In the genomic region with DNA sequence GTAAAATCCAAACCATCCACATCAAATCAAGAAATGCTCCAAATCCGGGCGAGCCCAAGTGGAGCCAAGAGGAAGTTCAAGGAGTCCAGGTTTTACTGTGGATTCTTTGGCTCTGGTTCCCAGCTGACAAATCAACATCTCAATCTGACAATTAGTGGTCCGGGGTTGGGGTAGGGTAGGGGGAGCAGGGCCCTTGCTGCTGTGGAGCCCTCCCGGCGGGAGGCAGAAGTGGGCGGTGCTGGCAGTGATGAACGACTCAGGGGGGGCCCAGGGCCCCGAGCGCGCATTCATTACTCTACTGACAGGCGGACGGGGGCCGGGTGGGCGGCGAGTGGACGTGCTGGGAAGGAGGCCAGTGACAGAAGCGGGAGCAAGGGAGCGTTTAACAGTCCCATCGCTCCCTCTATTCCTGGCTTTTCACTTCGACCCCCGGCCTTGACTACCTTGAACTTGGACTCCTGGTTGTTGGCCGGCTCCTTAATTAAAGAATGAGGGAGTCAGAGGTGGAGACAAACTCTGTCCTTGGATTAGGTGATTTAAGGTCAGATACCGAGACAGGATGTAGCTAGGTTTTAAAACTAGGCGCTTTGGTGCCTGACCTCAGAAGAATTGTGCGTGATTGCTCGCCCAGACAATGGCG, we compare ENCODE assay signal across 9 mouse cellular contexts. TPM values are rescaled to one million over a fixed set of nuclear protein-coding genes. Genes with fewer than 3 reads are reported as not detected.
A peak's percentile ranks its signal among the peaks of the same experiment; 100 is the strongest.
DNase-seq lines count a peak whose midpoint lies in the region; ATAC-seq and TF ChIP-seq lines count a peak whose summit lies in the region.
"Had no signal": no experiment of that assay in that cellular context is flagged by ENCODE, and none has a peak within 500 bp of the region (broad histone marks: within the 10 kb centered on the region; RNA-seq: fewer than 3 reads in every experiment).

No protein-coding gene starts in this region.

- no peak overlapping the region for H3K9ac ChIP-seq in kidney, embryonic 15.5 days
- no peak overlapping the region for H3K9ac ChIP-seq in forebrain, embryonic 13.5 days

- H3K27ac ChIP-seq in kidney, embryonic 15.5 days: peak overlapping the region; percentile 41
- H3K27ac ChIP-seq in forebrain, embryonic 13.5 days: no peak overlapping the region
- H3K27ac ChIP-seq in midbrain, embryonic 10.5 days (replicated peaks): 0 out of 2 replicates have a peak overlapping the region, but pooled peaks have one; percentile 13

- no peak for DNase-seq in kidney, adult 8-10 months
- peak; percentile 47 for DNase-seq in ZHBTc4 (ENCODE audit: low read depth, low spot score)
- DNase-seq in midbrain, embryonic 10.5 days (ENCODE audit: low spot score): peak; percentile 42
- DNase-seq in thymus, postnatal 25 days: no peak
- no peak for DNase-seq in lung, adult 2 months

- peak overlapping the region; percentile 48 for H3K4me2 ChIP-seq in kidney, embryonic 15.5 days
- peak overlapping the region; percentile 39 for H3K4me2 ChIP-seq in forebrain, embryonic 13.5 days

- TF ChIP-seq CTCF in lung, adult 2 months (IDR thresholded peaks at IDR 0.05; ENCODE audit: insufficient read depth, low read length): no peak

- H3K27me3 ChIP-seq in kidney, embryonic 15.5 days: peaks cover 95% of the 10 kb centered on the region
- H3K27me3 ChIP-seq in forebrain, embryonic 13.5 days: peaks cover 86% of the 10 kb centered on the region
- peaks cover 99% of the 10 kb centered on the region for H3K27me3 ChIP-seq in midbrain, embryonic 10.5 days (ENCODE audit: low read depth, poor library complexity, severe bottlenecking)

- under 1% methylated on average over 27 of the region's 27 CpGs for WGBS in kidney, embryonic 15.5 days
- under 1% methylated on average over 25 of the region's 27 CpGs for WGBS in forebrain, embryonic 13.5 days
- 1% methylated on average over 27 of the region's 27 CpGs for WGBS in midbrain, embryonic 10.5 days
- WGBS in lung, adult 2 months: 6% methylated on average over 27 of the region's 27 CpGs

- H3K9me3 ChIP-seq in kidney, embryonic 15.5 days (replicated peaks): no peaks in the 10 kb centered on the region
- H3K9me3 ChIP-seq in forebrain, embryonic 13.5 days (replicated peaks): no peaks in the 10 kb centered on the region
- H3K9me3 ChIP-seq in midbrain, embryonic 10.5 days (replicated peaks): no peaks in the 10 kb centered on the region

- no peak for TF ChIP-seq POLR2A in lung, adult 2 months (IDR thresholded peaks at IDR 0.05; ENCODE audit: borderline replicate concordance, extremely low read depth, low read depth, low read length)

- H3K36me3 ChIP-seq in kidney, embryonic 15.5 days: no peaks in the 10 kb centered on the region
- H3K36me3 ChIP-seq in forebrain, embryonic 13.5 days (ENCODE audit: poor library complexity, severe bottlenecking): no peaks in the 10 kb centered on the region
- H3K36me3 ChIP-seq in midbrain, embryonic 10.5 days: no peaks in the 10 kb centered on the region

- peak overlapping the region; percentile 15 for H3K4me3 ChIP-seq in kidney, embryonic 15.5 days (replicated peaks)
- 0 out of 2 replicates have a peak overlapping the region, but pooled peaks have one; percentile 1 for H3K4me3 ChIP-seq in forebrain, embryonic 13.5 days
- H3K4me3 ChIP-seq in midbrain, embryonic 10.5 days: peak overlapping the region; percentile 35
- H3K4me3 ChIP-seq in lung, adult 2 months (replicated peaks; ENCODE audit: extremely low read depth, low read depth, low read length): no peak overlapping the region

- H3K4me1 ChIP-seq in kidney, embryonic 15.5 days: peaks cover 72% of the 10 kb centered on the region
- H3K4me1 ChIP-seq in forebrain, embryonic 13.5 days: peaks cover 72% of the 10 kb centered on the region
- H3K4me1 ChIP-seq in midbrain, embryonic 10.5 days: peaks cover 81% of the 10 kb centered on the region
- H3K4me1 ChIP-seq in lung, adult 2 months (ENCODE audit: control insufficient read depth, insufficient read depth, low read length): peaks cover 18% of the 10 kb centered on the region

- peak; percentile 55; the same call in 1 of the 2 replicates for ATAC-seq in kidney, embryonic 15.5 days (replicated peaks; ENCODE audit: low FRiP score)
- peak; percentile 41; the same call in 1 of the 2 replicates for ATAC-seq in forebrain, embryonic 13.5 days
- ATAC-seq in granulocyte monocyte progenitor cell, adult 5-6 weeks (replicated peaks; ENCODE audit: poor library complexity, severe bottlenecking): no peak

RNA-seq across cellular contexts. Expression of gene Dnajc22, which starts 1.8 kb away (rescaled TPM):
- polyA plus RNA-seq in kidney, embryonic 15.5 days (2015; fragmentation: Nextera tagmentation; extraction: Ambion mirVana): 8.6 and 8.8 TPM in 2 replicates
- polyA plus RNA-seq in forebrain, embryonic 13.5 days (2015; fragmentation: Nextera tagmentation; extraction: Ambion mirVana): 0.25 and 0.84 TPM in 2 replicates
- polyA plus RNA-seq in midbrain, embryonic 10.5 days (2016; fragmentation: Nextera tagmentation; extraction: Ambion mirVana): 0.99 and 1.3 TPM in 2 replicates
- total RNA-seq in granulocyte monocyte progenitor cell, adult 5-6 weeks (2014; fragmentation: Nextera tagmentation): not detected in 2 replicates
- not detected in 2 replicates for total RNA-seq in granulocyte monocyte progenitor cell, adult 5-6 weeks (2017)
- 0.23 and 0.53 TPM in 2 replicates for polyA plus RNA-seq in lung, adult 2 months (2012; rRNA removed)
- total RNA-seq: hematopoietic stem cell, adult 5-6 weeks had no signal

RNA-seq across cellular contexts. Expression of gene C1ql4, which starts 7.1 kb away (rescaled TPM):
- 0.72 and 1.1 TPM in 2 replicates for polyA plus RNA-seq in kidney, embryonic 15.5 days (2015; fragmentation: Nextera tagmentation; extraction: Ambion mirVana)
- 0.39 TPM in 1 of 2 replicates, not detected in the other for polyA plus RNA-seq in forebrain, embryonic 13.5 days (2015; fragmentation: Nextera tagmentation; extraction: Ambion mirVana)
- 0.21 and 2.3 TPM in 2 replicates for polyA plus RNA-seq in midbrain, embryonic 10.5 days (2016; fragmentation: Nextera tagmentation; extraction: Ambion mirVana)
- total RNA-seq in granulocyte monocyte progenitor cell, adult 5-6 weeks (2014; fragmentation: Nextera tagmentation): not detected in 2 replicates
- not detected in 2 replicates for total RNA-seq in granulocyte monocyte progenitor cell, adult 5-6 weeks (2017)
- not detected in 2 replicates for polyA plus RNA-seq in lung, adult 2 months (2012; rRNA removed)
- total RNA-seq: hematopoietic stem cell, adult 5-6 weeks had no signal

RNA-seq across cellular contexts. Expression of gene Troap, which starts 20.4 kb away (rescaled TPM):
- polyA plus RNA-seq in kidney, embryonic 15.5 days (2015; fragmentation: Nextera tagmentation; extraction: Ambion mirVana): 33.8 and 39.4 TPM in 2 replicates
- polyA plus RNA-seq in forebrain, embryonic 13.5 days (2015; fragmentation: Nextera tagmentation; extraction: Ambion mirVana): 37.8 and 38.6 TPM in 2 replicates
- polyA plus RNA-seq in midbrain, embryonic 10.5 days (2016; fragmentation: Nextera tagmentation; extraction: Ambion mirVana): 47.5 and 50.2 TPM in 2 replicates
- total RNA-seq in granulocyte monocyte progenitor cell, adult 5-6 weeks (2014; fragmentation: Nextera tagmentation): 11.0 and 44.6 TPM in 2 replicates
- 21.5 and 24.9 TPM in 2 replicates for total RNA-seq in granulocyte monocyte progenitor cell, adult 5-6 weeks (2017)
- polyA plus RNA-seq in lung, adult 2 months (2012; rRNA removed): 0.84 and 1.3 TPM in 2 replicates

RNA-seq across cellular contexts. Expression of gene Spats2, which starts 31.0 kb away (rescaled TPM):
- polyA plus RNA-seq in kidney, embryonic 15.5 days (2015; fragmentation: Nextera tagmentation; extraction: Ambion mirVana): 47.1 and 50.5 TPM in 2 replicates
- polyA plus RNA-seq in forebrain, embryonic 13.5 days (2015; fragmentation: Nextera tagmentation; extraction: Ambion mirVana): 44.6 and 46.2 TPM in 2 replicates
- 55.3 and 57.1 TPM in 2 replicates for polyA plus RNA-seq in midbrain, embryonic 10.5 days (2016; fragmentation: Nextera tagmentation; extraction: Ambion mirVana)
- total RNA-seq in granulocyte monocyte progenitor cell, adult 5-6 weeks (2014; fragmentation: Nextera tagmentation): 0.85 TPM in 1 of 2 replicates, not detected in the other
- total RNA-seq in granulocyte monocyte progenitor cell, adult 5-6 weeks (2017): 0.46 and 1.0 TPM in 2 replicates
- polyA plus RNA-seq in lung, adult 2 months (2012; rRNA removed): 7.1 and 10.6 TPM in 2 replicates
- total RNA-seq: hematopoietic stem cell, adult 5-6 weeks had no signal

RNA-seq across cellular contexts. Expression of gene Prph, which starts 39.8 kb away (rescaled TPM):
- polyA plus RNA-seq in kidney, embryonic 15.5 days (2015; fragmentation: Nextera tagmentation; extraction: Ambion mirVana): 5.9 and 12.6 TPM in 2 replicates
- 0.94 and 1.6 TPM in 2 replicates for polyA plus RNA-seq in forebrain, embryonic 13.5 days (2015; fragmentation: Nextera tagmentation; extraction: Ambion mirVana)
- 3.3 and 4.2 TPM in 2 replicates for polyA plus RNA-seq in midbrain, embryonic 10.5 days (2016; fragmentation: Nextera tagmentation; extraction: Ambion mirVana)
- not detected in 2 replicates for total RNA-seq in granulocyte monocyte progenitor cell, adult 5-6 weeks (2014; fragmentation: Nextera tagmentation)
- total RNA-seq in granulocyte monocyte progenitor cell, adult 5-6 weeks (2017): not detected in 2 replicates
- 0.71 and 1.0 TPM in 2 replicates for polyA plus RNA-seq in lung, adult 2 months (2012; rRNA removed)
- total RNA-seq: hematopoietic stem cell, adult 5-6 weeks had no signal

Comparison
In these comparisons a context has a peak if more than half of its experiments do, and no peak if none do; other contexts are left out.
1. DNase-seq: peak in ZHBTc4 (single experiment) and midbrain, embryonic 10.5 days (single experiment); none in kidney, adult 8-10 months (0 of 2), thymus, postnatal 25 days (single experiment) and lung, adult 2 months (single experiment).
2. RNA of gene Troap, which starts 20.4 kb away (polyA plus RNA-seq): 47.5 to 50.2 TPM in midbrain, embryonic 10.5 days, 33.8 to 39.4 TPM in kidney, embryonic 15.5 days and 37.8 to 38.6 TPM in forebrain, embryonic 13.5 days; 0.84 to 1.3 TPM in lung, adult 2 months; every median in the first group is over 10 times any median in the second.